Mouse (Mus musculus): ENCODE results near the gene Camta1.

The Camta1 gene

DNA sequence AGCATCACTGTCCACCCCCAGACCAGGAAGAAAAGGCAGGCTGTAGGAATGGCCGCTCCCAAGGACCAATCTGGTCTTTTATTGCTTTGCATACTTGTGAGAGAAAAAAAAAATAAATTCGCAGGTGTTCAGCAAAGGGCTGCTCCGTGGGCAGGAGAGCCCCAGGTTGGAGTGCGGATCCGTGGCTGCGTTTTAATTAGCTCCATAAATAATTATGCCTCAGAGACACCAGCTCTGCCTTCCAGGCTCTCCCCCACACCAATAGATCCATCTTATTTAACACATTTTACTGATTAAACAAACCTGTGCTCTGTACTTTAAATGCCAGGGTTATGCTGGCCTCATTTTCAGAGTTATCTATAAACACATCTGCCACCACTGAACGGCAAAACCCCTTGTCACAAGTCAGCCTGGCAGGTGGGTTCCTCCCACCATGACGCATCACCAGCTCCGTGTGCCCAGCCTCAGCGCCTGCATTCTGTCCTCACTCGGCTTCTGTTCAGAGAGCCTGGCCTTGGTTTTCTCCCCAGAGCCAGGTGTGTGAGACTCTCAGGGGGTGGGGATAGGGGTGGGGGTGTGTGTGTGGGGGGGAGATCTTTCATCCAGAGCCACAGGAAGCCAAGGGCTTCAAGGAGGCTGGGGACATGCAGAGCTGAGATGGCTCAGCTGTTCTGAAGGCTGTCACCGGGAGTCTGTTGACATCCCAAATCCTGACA is 475.5 kb downstream of the Camta1 start:
- DNase-seq (ENCODE audit: low spot score in 2 of 2): no peak

- DNase-seq (ENCODE audit: low spot score in 2 of 2): no peak
Observed at GRCm38 (mm10) chr4:151377731-151378130, 483.9 kb downstream of the Camta1 start.

DNA sequence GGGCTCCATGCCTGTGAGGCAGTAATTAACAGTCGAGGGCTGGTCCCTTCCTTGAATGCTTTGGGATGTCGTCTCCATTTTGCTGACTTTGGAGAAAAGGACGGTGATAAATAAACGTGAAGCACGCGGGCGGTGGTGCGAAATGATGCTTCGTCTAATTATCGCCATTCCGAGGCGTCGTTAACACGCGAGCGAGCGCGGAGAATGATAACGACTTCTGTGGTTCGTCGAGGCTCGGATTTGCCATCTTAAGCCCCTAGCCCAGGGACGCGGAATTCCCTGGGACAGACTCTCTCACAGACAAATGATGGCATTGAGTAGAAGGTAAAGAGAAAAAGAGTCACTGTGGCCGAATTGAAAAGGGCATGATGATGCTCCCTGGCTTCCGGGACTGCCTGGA is 485.4 kb downstream of the Camta1 start:
- no peak for DNase-seq (ENCODE audit: low spot score in 2 of 2)

DNA sequence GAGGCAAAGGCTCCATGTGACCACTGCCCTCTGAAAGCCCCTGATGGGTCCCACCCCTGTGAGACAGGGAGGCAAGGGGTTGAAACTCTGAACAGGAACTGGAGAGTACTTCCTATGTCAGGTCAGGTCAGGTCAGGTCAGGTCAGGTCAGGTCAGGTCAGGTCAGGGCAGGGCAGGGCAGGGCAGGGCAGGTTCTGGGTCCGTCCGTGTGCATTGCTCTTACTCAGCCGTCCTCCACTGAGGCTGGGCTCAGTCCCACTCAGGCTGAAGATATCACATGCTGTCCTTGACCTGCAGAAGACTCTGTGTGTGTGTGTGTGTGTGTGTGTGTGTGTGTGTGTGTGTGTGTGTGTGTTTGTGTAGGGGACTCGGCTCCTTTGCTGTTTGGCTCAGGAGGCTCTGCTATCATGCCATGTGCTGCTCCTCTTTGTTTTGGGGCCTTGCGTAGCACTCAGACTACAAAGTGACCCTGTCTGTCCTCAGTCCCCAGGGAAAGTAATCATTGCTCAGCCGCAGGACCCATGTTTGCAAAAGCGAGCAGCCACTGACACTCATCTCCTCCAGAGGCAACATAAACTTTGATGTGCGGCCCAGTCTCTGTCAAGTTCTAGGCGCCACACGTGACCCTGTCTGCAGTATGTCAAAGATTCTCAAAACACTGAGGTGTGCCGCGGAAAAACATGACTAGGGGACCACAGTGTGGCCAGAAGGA is 488.7 kb downstream of the Camta1 start:
- DNase-seq (ENCODE audit: low spot score in 2 of 2): no peak

DNA sequence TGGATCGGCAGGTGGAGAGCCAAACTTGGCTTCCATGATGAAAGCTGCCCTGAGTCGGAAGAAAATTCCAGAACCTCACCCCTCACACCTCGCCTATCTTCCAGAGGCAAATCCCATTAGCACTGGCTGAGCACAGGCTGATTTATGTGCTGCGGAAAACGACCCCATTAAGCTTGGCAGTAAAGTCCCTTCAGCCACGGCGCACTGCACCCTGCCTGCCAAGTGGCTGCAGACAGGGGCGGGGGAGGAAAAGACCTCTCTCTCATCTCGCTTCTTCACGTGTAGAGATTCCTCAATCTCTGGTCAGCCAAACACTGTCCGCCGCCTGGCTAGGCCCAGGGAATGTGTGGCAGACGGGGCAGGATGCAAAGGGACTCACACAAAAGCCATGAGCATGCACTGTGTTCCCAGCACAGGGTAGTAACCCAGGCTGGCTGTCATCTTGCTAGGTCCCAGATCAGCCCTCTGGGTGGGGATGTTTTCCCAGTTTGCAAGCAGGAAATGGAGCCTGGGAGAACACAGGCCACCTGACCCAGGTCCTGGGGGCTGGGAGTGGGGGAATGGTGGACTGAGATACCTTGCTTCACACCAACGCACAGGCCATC is 494.6 kb downstream of the Camta1 start:
- DNase-seq (ENCODE audit: low spot score in 2 of 2): no peak

- DNase-seq (ENCODE audit: low spot score in 2 of 2): no peak
Observed at GRCm38 (mm10) chr4:151360976-151361673, 500.6 kb downstream of the Camta1 start.

DNA sequence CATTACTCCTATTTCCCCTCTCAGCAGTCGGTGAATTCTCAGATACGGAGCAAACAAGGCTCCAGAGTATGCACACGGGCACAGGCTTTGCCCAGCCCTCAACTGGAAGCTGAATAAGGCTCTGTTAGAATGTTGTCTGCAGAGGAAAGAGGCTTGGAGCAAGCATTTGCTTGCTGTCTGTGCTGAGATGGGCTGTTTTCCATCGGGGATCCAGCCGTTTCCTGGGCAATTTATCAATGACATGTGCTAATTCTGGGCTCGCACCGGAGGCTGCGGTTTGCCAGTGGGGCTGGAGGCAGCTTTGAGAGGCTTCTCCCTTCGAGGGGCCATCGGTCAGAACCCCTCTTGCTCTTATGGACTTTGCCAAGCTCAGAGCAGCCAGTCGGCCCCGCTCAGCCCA is 506.2 kb downstream of the Camta1 start:
- DNase-seq (ENCODE audit: low spot score in 2 of 2): no peak

- no peak for DNase-seq (ENCODE audit: low spot score in 2 of 2)
Observed at GRCm38 (mm10) chr4:151352791-151353190, 508.9 kb downstream of the Camta1 start.

DNA sequence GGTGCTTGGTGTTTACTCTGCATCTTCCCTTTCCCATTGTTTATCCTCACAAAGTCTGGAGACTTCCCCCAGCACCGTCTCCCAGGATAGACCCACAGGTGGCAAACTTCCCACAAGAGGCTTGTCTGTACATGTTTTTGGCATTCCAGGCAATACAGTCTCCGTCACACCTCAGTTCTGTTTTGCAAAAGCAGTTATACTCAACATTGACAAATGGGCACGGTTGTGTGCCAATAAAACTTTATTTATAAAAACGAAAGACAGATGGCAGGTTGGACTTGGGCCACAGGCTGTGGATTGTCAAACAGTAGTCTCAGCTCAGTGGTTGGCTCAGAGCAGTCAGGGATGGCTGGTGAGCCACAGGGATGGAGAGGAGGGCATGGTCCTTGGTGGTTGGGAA is 509.4 kb downstream of the Camta1 start:
- no peak for DNase-seq (ENCODE audit: low spot score in 2 of 2)

DNA sequence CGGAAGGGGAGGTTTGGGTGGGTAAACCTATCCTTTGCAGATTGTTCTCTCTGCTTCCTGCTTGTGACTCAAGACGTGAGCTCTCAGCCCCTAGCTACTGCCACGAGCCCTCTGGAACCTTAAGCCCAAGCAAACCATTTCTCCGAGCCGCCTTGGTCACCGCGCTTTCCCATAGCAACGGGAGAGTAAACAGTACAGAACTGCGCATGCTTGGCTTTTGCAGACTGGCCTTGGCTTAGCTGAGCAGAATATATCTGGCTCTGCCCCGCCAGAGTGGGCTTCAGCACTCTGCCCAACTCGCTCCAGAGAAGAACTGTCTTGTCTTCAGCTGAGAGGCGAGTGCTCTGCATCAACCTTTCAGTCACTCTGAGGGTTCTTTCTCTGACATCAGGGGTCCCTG is 509.9 kb downstream of the Camta1 start:
- DNase-seq (ENCODE audit: low spot score in 2 of 2): no peak

DNA sequence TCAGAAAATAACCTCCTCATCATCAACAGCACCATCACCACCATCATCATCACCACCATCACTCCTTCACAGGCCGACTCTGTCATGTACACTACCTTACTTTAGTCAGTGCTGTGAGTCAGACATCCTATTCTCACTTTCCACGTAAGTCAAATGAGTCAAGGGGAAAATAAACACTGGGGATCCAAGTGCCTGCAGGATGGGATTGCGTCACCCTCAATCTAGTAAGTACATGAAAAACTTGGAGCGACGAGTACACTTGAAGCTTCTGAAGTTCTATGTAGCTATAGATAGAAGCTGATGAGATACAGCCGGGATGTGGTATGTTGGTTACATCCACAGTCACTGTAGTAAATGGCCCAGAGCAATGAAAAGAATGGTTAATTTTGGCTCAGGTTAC is 514.1 kb downstream of the Camta1 start:
- no peak for DNase-seq (ENCODE audit: low spot score in 2 of 2)

GRCm38 (mm10) chr4:151346673-151347072 is 515.0 kb downstream of the Camta1 start:
- DNase-seq (ENCODE audit: low spot score in 2 of 2): no peak

GRCm38 (mm10) chr4:151344811-151345210 is 516.9 kb downstream of the Camta1 start:
- DNase-seq (ENCODE audit: low spot score in 2 of 2): no peak

DNA sequence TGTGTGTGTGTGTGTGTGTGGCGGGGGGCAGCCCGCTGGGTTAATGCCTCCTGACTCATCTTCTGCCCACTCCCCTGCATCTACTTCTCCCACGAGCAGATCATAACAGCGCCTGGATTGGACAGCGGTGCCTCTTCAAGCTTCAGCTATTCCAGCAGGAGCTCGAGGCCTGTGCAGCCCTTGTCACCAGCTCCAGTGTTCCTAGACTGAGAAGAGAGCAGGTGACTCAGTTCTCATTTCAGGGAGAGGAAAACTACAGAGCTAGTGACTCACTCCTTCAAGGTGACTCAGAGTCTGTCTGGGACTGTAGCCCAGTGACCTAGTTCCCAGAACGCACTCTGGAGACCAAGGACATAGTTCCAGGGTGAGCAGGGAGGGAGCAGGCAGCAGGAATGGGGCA is 522.3 kb downstream of the Camta1 start:
- no peak for DNase-seq (ENCODE audit: low spot score in 2 of 2)

DNA sequence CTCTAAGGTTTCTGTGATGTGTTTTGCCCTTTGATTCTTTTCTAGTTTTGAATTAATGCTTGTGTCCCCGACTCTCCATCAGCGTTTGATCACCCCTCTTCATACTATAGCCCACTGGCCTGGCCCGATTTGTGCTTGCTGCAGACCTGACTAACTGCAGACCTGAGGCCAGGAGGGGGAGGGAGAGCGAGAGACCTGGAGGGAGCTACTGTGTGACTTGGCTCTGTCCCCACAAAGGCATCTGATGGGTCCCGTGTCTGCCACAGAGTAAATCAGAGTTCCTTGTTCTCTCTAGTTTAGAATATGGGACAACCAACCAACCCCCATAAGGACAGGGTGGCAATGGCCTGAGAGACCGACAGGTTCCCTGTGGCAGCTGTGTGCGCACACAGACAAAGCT is 522.7 kb downstream of the Camta1 start:
- no peak for DNase-seq (ENCODE audit: low spot score in 2 of 2)

DNA sequence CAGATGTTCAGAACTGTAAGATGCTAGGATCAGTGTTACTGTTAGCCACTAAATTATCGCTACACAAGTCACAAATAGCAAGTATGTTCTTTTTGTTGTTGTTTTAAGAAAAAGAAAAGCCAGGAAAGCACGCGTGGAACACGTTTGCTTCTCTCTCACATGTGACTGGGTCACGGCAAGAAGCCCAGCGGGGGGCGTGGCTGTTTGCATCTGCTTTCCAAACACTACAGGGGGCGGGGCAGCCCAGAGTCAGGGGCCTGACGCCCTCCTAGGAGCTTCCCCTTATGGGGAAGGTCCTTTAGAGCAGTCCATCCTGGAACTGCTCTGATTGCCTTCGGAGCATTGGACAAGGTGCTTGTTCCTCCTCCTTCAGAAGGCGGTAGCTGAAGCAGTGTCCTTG is 524.1 kb downstream of the Camta1 start:
- DNase-seq (ENCODE audit: low spot score in 2 of 2): no peak

DNA sequence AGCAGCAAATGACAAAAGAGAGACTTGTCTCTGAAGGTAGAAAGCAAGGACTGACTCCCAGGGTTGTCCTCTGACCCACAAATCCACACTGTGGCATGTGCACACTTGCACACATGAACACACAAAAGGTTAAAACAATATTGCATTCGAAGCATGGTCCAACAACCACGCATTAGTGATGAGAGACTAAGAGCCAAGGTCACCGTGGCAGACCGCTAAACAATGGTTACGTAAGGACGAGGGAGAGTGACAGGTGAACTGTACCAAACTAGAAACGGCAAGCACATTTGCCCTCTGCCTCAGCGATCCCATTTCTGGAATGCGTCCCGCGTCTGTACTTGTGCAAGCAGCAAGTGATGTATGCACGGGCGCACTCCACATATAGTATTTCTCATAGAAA is 525.3 kb downstream of the Camta1 start:
- no peak for DNase-seq (ENCODE audit: low spot score in 2 of 2)

GRCm38 (mm10) chr4:151334951-151335742 is 526.5 kb downstream of the Camta1 start:
- no peak for DNase-seq (ENCODE audit: low spot score in 2 of 2)

- DNase-seq (ENCODE audit: low spot score in 2 of 2): no peak
Observed at GRCm38 (mm10) chr4:151332074-151332849, 529.4 kb downstream of the Camta1 start.

GRCm38 (mm10) chr4:151330983-151331382 is 530.7 kb downstream of the Camta1 start:
- no peak for DNase-seq (ENCODE audit: low spot score in 2 of 2)

- no peak for DNase-seq (ENCODE audit: low spot score in 2 of 2)
Observed at GRCm38 (mm10) chr4:151328071-151328470, 533.6 kb downstream of the Camta1 start.

All from natural killer cell, adult 2 months (primary cell).